Mouse (Mus musculus) bone marrow, adult 2 months (tissue): Measurements from ENCODE around the gene Anks3. TPM values are rescaled to one million over a fixed set of nuclear protein-coding genes. Genes with fewer than 3 reads are reported as not detected.

ENCODE experiments used
- H3K27ac ChIP-seq: fragments of 200-500 bp; 2 replicates; pipeline ENCODE4 v1.5.1; 2012; ENCODE audit warnings: low read depth, mild to moderate bottlenecking, control low read depth, inconsistent platforms, low read length; ENCODE audit not compliant: control insufficient read depth, poor library complexity, insufficient read depth
- H3K4me1 ChIP-seq: fragments of 200-500 bp; 2 replicates; pipeline ENCODE4 v1.6.1; 2011; ENCODE audit warnings: low read length; ENCODE audit not compliant: control insufficient read depth, insufficient read depth
- H3K4me3 ChIP-seq: fragments of 200-500 bp; replicated peaks from 2 replicates; pipeline ENCODE3; 2011; ENCODE audit warnings: mild to moderate bottlenecking, low read depth, low read length, control low read depth; ENCODE audit not compliant: control insufficient read depth
- CTCF ChIP-seq: fragments of 200-500 bp; IDR thresholded peaks from 2 replicates; pipeline ENCODE4 v1.5.1; 2011; ENCODE audit warnings: low read length, control low read depth; ENCODE audit not compliant: control insufficient read depth, insufficient read depth
- POLR2A ChIP-seq: fragments of 200-500 bp; IDR thresholded peaks from 2 replicates; pipeline ENCODE4 v1.6.1; 2011; ENCODE audit warnings: low read depth, mild to moderate bottlenecking, control low read depth, low read length, borderline replicate concordance; ENCODE audit not compliant: control insufficient read depth
- WGBS: fragments of 180-500 bp; shearing (Covaris S2); methylation state at CpG from one replicate; pipeline ENCODE4 v1.1.7; 2018; 5-methylcytosine and 5-hydroxymethylcytosine counted together
- polyA plus RNA-seq: library from polyadenylated mRNA; stranded (reverse); fragments of >200 nt; gene quantifications from 2 replicates; pipeline ENCODE4 v1.2.4, GENCODE M21; 2011; ENCODE audit warnings: low replicate concordance; ENCODE audit not compliant: missing spikeins, insufficient read depth, insufficient read length

Gene Anks3
- polyA plus RNA-seq, 1 experiment, result 45.4 TPM

- H3K4me1 ChIP-seq, result peaks cover 4% of the 10 kb centered on the region; the same call in 1 of the 2 replicates
- 81% methylated on average over 6 of the region's 6 CpGs for WGBS
- no peak for TF ChIP-seq CTCF
- TF ChIP-seq POLR2A, result no peak
These were observed 60.4 kb downstream of the Anks3 start for GRCm38 (mm10) chr16:4903491-4904102.

DNA sequence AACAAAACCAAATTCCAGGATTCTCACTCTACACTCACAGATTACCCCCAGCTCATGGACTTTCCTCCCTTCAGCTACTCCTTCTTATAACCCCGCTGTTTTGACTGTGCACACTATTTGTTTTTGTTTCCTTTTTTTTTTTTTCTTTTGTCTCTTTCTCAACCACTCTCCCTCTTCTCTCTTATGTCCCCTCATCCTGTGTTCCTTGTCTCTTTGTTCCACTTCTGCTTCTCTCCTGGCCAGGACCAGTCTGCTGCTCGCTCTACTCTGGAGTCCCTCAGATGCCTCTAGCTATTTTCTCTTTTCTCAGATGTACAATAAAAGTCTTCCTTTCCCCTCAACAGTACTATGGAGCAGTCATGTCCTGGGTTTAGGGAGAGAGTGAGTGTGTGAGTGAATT, 61.6 kb downstream of the Anks3 start:
- Histone ChIP-seq H3K27ac (no peak overlapping the region), H3K4me1 (peaks cover under 1% of the 10 kb centered on the region; the same call in 1 of the 2 replicates), H3K4me3 (no peak overlapping the region)
- TF ChIP-seq CTCF, result no peak
- TF ChIP-seq POLR2A, result no peak
- 50% methylated on average over 2 of the region's 2 CpGs for WGBS

More at GRCm38 (mm10) chr16:4903491-4904102, 60.4 kb downstream of the Anks3 start:
- Histone ChIP-seq H3K27ac (no peak overlapping the region), H3K4me3 (no peak overlapping the region)

DNA sequence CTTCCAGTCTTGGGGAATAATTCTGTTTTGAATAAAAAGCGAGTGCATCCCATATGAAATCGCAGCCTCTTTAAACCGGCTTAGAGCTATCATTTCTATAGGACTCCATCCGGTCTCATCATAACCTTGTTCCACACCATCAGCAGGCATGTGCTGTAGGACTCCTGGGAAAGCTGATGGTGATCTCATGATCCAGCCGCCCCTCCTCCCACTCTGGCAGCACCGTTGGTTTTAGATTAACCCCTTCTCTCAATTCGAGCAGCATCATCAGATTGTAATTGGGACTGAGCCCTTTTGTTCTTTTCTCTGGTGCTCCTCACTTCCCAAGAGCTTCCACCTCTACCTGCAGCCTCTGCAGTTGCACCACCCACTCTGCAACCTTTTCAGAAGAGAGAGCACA, 62.8 kb downstream of the Anks3 start:
- 85% methylated on average over 7 of the region's 7 CpGs for WGBS

DNA sequence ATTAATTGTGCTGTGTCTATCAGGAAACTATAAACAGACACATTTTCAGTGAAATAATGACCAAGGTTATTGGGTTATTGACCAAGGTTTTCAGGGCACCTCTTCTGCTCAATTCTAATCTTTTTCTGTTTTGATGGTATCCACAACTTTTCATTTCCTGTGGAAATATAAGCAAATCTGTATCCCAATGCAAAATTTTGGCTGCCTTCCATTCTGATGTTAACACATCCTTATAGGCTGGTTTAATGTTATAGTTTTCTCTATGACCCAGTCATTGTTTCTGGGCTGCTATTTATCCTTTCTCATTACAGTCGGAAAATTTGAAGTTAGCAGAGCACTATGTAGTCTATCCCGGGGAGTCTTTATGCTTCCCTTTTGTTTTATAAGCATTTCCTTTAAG, 64.3 kb downstream of the Anks3 start:
- 88% methylated on average over 2 of the region's 2 CpGs for WGBS
- H3K4me3 ChIP-seq, result no peak overlapping the region
- TF ChIP-seq POLR2A, result no peak
- no peak for TF ChIP-seq CTCF
- peaks cover 8% of the 10 kb centered on the region; the same call in 1 of the 2 replicates for H3K4me1 ChIP-seq
- H3K27ac ChIP-seq, result no peak overlapping the region

More for the DNA sequence above, 62.8 kb downstream of the Anks3 start:
- TF ChIP-seq POLR2A (no peak), CTCF (no peak)
- H3K4me1 ChIP-seq, result peaks cover 8% of the 10 kb centered on the region; the same call in 1 of the 2 replicates
- no peak overlapping the region for H3K4me3 ChIP-seq
- no peak overlapping the region for H3K27ac ChIP-seq

- TF ChIP-seq POLR2A (no peak), CTCF (no peak)
- peak overlapping the region; percentile 46 for H3K27ac ChIP-seq
- H3K4me1 ChIP-seq, result peaks cover 8% of the 10 kb centered on the region; the same call in 1 of the 2 replicates
- 67% methylated on average over 6 of the region's 6 CpGs for WGBS
- no peak overlapping the region for H3K4me3 ChIP-seq
These were observed 65.1 kb downstream of the Anks3 start for GRCm38 (mm10) chr16:4898881-4899280.

DNA sequence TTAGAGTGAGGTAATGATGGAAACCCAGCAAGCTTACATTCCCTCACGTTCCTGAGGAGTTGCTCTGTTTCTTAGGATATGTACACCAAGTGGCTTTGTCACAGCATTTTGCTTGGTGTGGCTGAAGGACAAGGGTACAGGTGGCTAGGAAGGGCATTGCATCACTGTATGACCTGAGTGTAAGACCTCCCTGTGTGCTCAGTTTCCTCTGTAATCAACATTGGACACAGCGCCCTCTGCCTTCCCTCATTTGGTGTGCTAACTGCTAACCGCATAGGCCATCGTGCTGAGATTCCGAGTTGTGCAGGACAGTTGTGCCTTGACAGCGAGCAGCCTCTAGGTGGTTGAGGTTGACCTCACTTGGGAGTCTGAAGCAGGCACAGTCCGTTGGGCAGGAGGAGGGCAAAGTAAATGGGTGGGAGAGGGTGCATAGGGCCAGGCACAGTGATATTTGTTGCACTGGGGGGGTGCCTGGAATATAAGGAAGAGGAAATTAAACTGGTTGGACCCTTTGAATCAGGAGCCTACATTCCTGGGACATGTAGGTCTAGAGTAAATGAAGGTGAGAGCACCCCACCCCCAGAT, 66.8 kb downstream of the Anks3 start:
- peak; percentile 20; the same call in 1 of the 2 replicates for TF ChIP-seq CTCF
- no peak for TF ChIP-seq POLR2A
- peaks cover 8% of the 10 kb centered on the region; the same call in 1 of the 2 replicates for H3K4me1 ChIP-seq
- 60% methylated on average over 7 of the region's 7 CpGs for WGBS
- no peak overlapping the region for H3K27ac ChIP-seq
- H3K4me3 ChIP-seq, result no peak overlapping the region

GRCm38 (mm10) chr16:4896249-4897027, 67.6 kb downstream of the Anks3 start:
- Histone ChIP-seq H3K27ac (no peak overlapping the region), H3K4me1 (peaks cover 8% of the 10 kb centered on the region; the same call in 1 of the 2 replicates), H3K4me3 (no peak overlapping the region)
- WGBS, result 30% methylated on average over 5 of the region's 5 CpGs
- TF ChIP-seq CTCF (no peak), POLR2A (no peak)

DNA sequence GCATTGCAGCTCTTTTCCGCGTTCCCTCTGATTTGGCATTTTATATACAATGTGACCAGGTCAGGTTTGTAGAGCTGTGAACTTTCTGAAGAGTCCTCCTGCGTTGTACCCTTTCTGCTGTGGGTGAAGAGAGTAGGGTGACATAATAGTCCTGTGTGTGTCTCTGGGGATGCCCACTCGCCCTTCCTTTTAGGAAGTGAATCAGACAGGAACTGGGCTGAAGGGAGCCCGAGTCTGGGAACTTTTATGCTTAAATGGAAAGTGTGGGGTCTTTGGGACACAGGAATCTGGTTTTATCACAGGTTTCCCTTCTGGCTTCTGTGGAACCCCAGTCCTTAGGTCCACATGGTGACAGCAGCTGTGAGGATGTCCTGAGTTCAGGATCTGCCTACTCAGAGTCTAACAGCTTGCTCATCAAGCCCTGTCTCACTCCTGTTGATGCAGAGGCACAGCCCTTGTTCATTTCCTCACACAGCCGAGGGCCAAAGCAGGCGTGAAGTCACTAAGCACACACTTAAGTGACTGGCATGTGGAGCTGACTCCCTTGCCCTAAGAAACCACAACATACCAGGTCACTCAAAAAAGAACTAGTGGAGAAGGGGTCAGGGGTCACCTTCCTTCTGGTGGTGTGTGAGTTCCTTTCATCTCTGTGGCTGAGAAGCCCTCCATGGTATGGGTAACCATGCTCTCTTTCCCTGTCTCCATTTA, 69.7 kb downstream of the Anks3 start:
- H3K4me1 ChIP-seq, result peaks cover 8% of the 10 kb centered on the region; the same call in 1 of the 2 replicates
- H3K27ac ChIP-seq, result no peak overlapping the region
- WGBS, result 50% methylated on average over 7 of the region's 7 CpGs
- no peak overlapping the region for H3K4me3 ChIP-seq
- TF ChIP-seq POLR2A, result no peak
- no peak for TF ChIP-seq CTCF

DNA sequence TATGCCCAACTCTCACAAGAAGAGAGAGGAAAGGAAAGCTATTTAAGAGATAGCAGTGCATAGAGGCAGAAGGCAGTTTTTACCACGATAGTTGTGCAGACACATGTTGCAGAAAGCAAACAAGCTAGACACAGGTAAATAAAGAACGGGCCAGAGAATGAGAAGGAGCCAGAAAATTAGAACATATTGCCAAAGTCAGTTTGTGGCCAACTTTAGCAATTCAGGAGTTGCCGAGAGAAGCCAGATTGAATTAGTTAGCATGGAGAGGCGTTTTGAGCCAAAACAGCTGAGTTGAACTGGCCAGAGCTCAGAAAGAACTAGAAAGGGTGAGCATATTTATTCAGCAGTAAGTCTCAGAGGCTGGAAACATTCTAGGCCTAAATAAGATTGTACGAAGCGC, 71.8 kb downstream of the Anks3 start:
- no peak overlapping the region for H3K4me3 ChIP-seq
- WGBS, result 73% methylated on average over 6 of the region's 6 CpGs
- H3K4me1 ChIP-seq, result peaks cover 5% of the 10 kb centered on the region; the same call in 1 of the 2 replicates
- H3K27ac ChIP-seq, result no peak overlapping the region
- no peak for TF ChIP-seq POLR2A
- TF ChIP-seq CTCF, result no peak

Other genes starting within 250 kb of the Anks3 start
- 27.3 and 32.5 TPM in 2 replicates for gene Nmral1, start 244.8 kb downstream of the Anks3 start, polyA plus RNA-seq
- 11.3 and 31.1 TPM in 2 replicates for gene Hmox2, start 237.8 kb downstream of the Anks3 start, polyA plus RNA-seq
- 10.6 and 17.2 TPM in 2 replicates for gene Cdip1, start 173.9 kb downstream of the Anks3 start, polyA plus RNA-seq
- 1.7 TPM in 1 of 2 replicates, not detected in the other for gene 4930562C15Rik, start 128.8 kb downstream of the Anks3 start, polyA plus RNA-seq
- 19.4 and 38.1 TPM in 2 replicates for gene Ubald1, start 83.9 kb downstream of the Anks3 start, polyA plus RNA-seq
- gene Mgrn1, start 78.0 kb downstream of the Anks3 start, polyA plus RNA-seq, result 12.9 and 22.1 TPM in 2 replicates
- gene Nudt16l1, start 25.4 kb downstream of the Anks3 start, polyA plus RNA-seq, result 30.5 and 49.4 TPM in 2 replicates
- gene Sept12, start 33.6 kb upstream of the Anks3 start, polyA plus RNA-seq, result not detected in 2 replicates
- not detected in 2 replicates for gene Smim22, start 43.1 kb upstream of the Anks3 start, polyA plus RNA-seq
- gene Rogdi, start 49.3 kb upstream of the Anks3 start, polyA plus RNA-seq, result 53.7 and 156 TPM in 2 replicates
- gene Glyr1, start 85.7 kb upstream of the Anks3 start, polyA plus RNA-seq, result 31.6 and 51.1 TPM in 2 replicates
- gene Ubn1, start 85.9 kb upstream of the Anks3 start, polyA plus RNA-seq, result 29.4 and 33.7 TPM in 2 replicates
- 1.1 and 1.8 TPM in 2 replicates for gene Ppl, start 168.2 kb upstream of the Anks3 start, polyA plus RNA-seq
- 4.4 and 20.8 TPM in 2 replicates for gene Sec14l5, start 182.9 kb upstream of the Anks3 start, polyA plus RNA-seq
- 3.9 and 10.6 TPM in 2 replicates for gene Nagpa, start 239.8 kb upstream of the Anks3 start, polyA plus RNA-seq